Mouse (Mus musculus) liver, embryonic 14.5 days (tissue): ENCODE results near the gene Cacna1a.

Experiments used
- CTCF ChIP-seq: IDR thresholded peaks from 2 replicates; pipeline ENCODE4 v1.5.1; 2016; ENCODE audit warnings: antibody characterized with exemption, low read depth, control low read depth
- EP300 ChIP-seq: IDR thresholded peaks from 2 replicates; pipeline ENCODE4 v1.6.1; 2016; ENCODE audit warnings: antibody characterized with exemption, low read depth

DNA sequence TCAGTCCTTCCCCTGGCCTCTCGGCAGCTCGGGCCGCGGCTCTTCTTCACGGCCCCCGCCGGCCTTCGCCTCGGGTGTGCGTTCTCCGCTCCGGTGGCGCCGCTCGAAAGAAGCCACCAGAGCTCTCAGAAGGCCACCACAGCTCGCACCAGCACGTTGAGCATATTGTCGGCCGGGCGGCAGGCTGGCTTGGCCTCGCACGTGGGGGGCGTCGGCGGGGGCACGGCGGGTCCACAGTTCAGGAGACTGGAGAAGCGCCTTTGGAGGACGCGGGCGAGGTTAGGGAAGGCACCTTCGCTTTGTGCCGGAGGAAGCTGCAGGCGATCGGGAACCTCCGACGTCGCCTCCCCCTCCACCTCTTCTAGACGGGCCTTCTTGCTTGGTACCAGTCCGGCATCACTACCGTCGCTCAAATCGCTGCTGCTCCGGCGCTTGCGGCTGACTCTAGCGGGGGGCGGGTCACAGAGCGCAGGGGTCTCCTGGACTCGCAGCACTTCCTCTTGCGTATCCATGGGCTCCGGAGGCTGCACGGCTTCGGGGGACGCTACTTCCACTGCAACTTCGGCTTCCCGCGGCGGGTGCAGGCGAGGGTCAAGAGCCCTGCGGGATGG, 273.8 kb downstream of the Cacna1a start:
- TF ChIP-seq CTCF, result no peak
- no peak for TF ChIP-seq EP300
